Mouse (Mus musculus): ENCODE data around the gene Uchl1.

DNA sequence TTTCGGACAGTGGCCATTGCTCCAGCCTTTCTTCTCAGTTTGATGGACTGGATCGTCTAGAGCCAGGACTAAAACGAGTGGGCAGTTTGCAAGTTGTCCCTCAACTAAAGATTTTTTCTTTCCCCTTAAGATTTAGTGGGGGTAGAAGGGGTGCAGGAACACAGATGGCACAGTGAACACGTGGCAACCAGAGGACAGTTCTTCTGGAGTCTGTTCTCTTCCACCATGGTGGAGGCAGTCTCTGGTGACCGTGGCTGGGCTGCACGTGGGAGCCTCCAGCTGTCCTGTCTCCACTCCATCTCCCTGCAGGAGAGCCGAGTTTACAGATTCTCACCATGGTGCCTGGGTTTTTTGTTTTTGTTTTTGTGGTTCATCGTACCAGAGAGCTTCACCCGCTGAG lies 11.8 kb downstream of the Uchl1 start:
- TF ChIP-seq POLR2A (IDR thresholded peaks at IDR 0.05; ENCODE audit: insufficient read length, low read depth), result no peak
- TF ChIP-seq CEBPB (IDR thresholded peaks at IDR 0.05; ENCODE audit: insufficient read depth, poor library complexity, severe bottlenecking), result no peak
- TF ChIP-seq POLR2AphosphoS2 (IDR thresholded peaks at IDR 0.05; ENCODE audit: insufficient read length, low read depth), result no peak
- no peak for TF ChIP-seq MYOG (IDR thresholded peaks at IDR 0.05; ENCODE audit: control insufficient read depth in 1 of 3, insufficient read depth in 1 of 3, insufficient read length in 2 of 3, low read depth in 2 of 3)
- no peak for TF ChIP-seq REST (IDR thresholded peaks at IDR 0.05; ENCODE audit: insufficient read depth, insufficient read length)
- no peak for TF ChIP-seq TCF12 (IDR thresholded peaks at IDR 0.05; ENCODE audit: insufficient read depth, poor library complexity, severe bottlenecking)
- TF ChIP-seq USF1 (IDR thresholded peaks at IDR 0.05; ENCODE audit: low read depth), result no peak
- no peak for TF ChIP-seq E2F4 (IDR thresholded peaks at IDR 0.05; ENCODE audit: insufficient read depth)
- TF ChIP-seq MAX (IDR thresholded peaks at IDR 0.05; ENCODE audit: low read depth), result no peak
- no peak for TF ChIP-seq TCF3 (IDR thresholded peaks at IDR 0.05; ENCODE audit: insufficient read length, low read depth)
- TF ChIP-seq MYOD1 (IDR thresholded peaks at IDR 0.05; ENCODE audit: control insufficient read depth in 1 of 3, insufficient read length in 2 of 3, low read depth in 2 of 3), result no peak

Data from myocyte (in vitro differentiated cells).